Mouse (Mus musculus) adrenal gland, adult 2 months (tissue): Measurements from ENCODE around the gene Il4. TPM values are rescaled to one million over a fixed set of nuclear protein-coding genes. Genes with fewer than 3 reads are reported as not detected.

Experiments
- DNase-seq: peaks from one replicate; pipeline ENCODE4 v3.0.0; 2021
- long read RNA-seq: library from polyadenylated mRNA; stranded (forward); transcript quantifications from one replicate; pipeline ENCODE4 v2.0.0, GENCODE M21; 2021
- polyA plus RNA-seq: library from polyadenylated mRNA; depleted of rRNA; stranded (reverse); fragments of >200 nt; gene quantifications from 2 replicates; pipeline ENCODE4 v1.2.3, GENCODE M21; 2012; rRNA removed
- total RNA-seq, 2 experiments: library from RNA; stranded (reverse); gene quantifications; 2 replicates each; pipeline ENCODE4 v1.2.3; 2021

Gene Il4
- total RNA-seq: not detected
- not detected in 2 replicates for polyA plus RNA-seq
- long read RNA-seq: 0 reads

- no peak for DNase-seq
These were observed at the start of gene Il4 for GRCm38 (mm10) chr11:53618619-53619198. TSS of gene Il4 (minus strand) at chr11:53618669.

DNA sequence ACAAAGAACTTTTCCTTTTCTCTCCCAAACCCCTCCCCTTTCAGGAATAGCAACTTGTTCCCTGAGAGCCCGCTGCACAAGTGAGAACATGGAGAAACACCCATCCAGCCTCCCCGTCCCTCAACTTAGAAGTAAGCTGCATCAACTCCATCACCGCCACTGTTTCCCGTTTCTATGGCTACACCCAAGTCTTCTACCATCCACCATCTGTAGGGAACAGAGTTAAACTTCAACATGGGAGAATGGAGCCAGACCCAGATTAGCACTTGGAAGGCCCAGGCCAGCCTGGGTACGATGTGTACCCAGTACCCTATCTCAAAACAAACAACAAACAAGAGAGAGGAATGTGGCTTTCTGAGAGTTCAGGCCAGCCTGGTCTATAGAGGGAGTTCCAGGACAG is 45.6 kb upstream of the Il4 start:
- DNase-seq: no peak

DNA sequence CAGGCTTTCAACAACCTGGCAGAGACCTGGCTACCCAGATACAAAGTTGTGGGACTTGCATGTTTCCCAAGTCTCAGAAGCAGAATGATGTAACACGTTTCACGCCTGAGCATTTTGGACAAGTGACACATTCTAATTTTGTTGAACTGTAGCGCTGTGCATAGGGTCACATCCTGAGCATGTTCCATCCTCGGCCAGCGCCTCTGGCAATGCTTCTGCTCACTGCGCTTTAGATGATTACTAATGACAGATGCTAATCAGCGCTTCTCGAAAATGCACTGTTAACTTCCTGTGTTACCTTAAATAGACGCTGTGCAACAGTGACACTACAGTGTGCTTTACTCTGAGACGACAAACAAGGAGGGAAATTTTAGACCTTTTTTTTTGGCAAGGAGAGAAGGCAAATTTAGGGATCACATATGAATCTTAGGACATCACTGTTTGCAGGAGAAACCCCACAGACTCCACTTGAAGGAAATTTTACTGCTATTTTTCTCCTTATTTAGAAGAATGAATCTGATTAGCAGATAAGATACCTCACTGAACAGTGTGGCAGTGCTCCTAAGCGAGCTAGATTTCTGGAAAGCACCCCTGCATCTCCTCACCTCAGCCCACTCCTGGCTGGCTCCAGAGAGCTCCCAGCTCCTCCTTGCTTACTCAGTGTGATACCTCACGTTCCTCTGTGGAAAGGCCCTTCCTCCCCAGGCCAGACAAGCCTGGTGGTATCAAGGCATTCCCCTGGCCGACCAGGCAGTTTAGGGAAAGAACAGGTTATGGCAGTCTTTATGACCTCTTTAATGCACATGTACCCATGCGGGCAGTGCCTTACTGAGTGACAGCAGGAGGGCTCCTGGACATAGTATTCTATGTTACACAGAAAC is 44.6 kb upstream of the Il4 start:
- DNase-seq: no peak

- no peak for DNase-seq
These were observed 39.4 kb upstream of the Il4 start for GRCm38 (mm10) chr11:53657828-53658227.

GRCm38 (mm10) chr11:53657381-53657780 is 38.9 kb upstream of the Il4 start:
- DNase-seq: no peak

- peak; percentile 7 for DNase-seq
These were observed 38.2 kb upstream of the Il4 start for GRCm38 (mm10) chr11:53656558-53657202.

- DNase-seq: no peak
These were observed 36.6 kb upstream of the Il4 start for GRCm38 (mm10) chr11:53655043-53655442.

DNA sequence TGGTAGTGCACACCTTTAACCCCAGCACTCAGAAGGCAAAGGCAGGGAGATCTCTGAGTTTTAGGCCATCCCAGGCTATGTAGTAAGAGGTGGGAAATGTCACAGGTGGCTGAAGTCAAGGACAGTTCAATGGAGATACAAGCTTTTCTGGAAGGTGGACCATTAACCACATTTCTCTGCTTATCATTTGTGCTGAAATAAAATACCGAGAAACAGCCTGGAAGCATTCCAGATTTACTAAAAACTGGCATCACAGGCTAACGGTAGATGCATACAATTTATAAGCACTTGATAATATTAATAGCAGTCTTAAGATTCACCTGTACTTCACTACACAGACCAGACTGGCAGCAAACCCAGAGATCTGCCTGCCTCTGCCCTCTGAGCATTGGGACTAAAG is 34.0 kb upstream of the Il4 start:
- no peak for DNase-seq

- DNase-seq: no peak
These were observed 33.0 kb upstream of the Il4 start for GRCm38 (mm10) chr11:53651441-53651840.

GRCm38 (mm10) chr11:53644017-53644416 is 25.5 kb upstream of the Il4 start:
- DNase-seq: no peak

GRCm38 (mm10) chr11:53642744-53643279 is 24.3 kb upstream of the Il4 start:
- no peak for DNase-seq

GRCm38 (mm10) chr11:53637803-53638260 is 19.4 kb upstream of the Il4 start:
- no peak for DNase-seq

DNA sequence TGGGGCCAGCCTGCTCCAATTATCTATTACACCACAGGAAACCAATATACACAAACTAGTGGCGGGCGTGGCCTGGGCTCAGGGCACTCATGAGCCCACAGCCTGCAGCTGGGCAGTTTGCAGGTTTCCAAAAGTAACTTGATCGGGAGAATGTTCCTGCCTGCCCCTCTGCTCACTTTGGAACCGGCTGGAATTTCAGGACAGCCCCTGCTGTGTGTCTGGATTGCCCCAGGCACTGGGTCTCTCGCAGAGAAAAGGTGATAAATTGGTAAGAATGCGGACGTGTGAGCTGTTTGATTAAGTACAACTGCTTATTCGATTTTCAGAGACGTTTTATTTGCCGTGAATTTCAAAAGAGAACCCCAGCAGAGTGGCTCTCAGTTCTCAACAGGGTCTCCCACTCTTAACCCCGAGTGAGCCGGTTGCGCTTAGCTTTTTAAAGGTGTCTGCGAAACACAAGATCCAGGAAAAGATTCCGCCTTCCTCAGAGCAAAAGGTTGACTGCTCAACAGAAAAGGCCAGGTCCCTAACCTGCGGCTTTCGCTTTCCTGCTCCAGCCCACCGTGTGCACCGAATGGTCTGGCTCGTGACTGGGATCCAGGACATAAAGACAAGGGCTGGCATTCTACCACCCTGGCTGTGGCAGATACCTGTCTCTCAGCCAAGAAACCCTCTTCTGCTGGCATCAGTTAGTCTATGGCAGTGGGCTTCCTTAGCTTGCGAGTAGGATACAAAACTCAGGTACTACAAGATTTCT is 18.8 kb upstream of the Il4 start:
- DNase-seq: no peak

DNA sequence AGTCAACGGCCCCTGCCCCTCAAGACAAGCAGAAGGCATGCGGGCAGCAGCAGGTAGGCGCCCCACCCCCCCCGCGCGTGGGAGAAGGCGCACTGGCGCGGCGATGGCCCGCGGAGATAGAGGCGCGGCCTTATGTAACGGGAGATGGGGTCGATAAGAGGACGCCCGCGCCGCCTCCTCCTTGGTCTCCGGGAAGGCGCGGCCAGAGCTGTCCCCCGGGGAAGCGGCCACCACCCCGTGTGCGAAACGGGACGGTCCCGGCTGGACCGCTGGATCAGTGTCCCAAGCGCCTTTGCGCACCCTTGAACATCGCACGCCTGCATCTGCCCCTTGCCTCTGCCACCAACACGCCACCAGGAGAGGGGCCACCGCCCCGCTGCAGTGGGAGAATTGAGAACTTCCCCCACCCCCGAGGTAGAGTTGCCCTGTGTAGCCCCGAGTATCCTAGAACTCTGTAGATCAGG is 17.7 kb upstream of the Il4 start:
- peak; percentile 21 for DNase-seq

GRCm38 (mm10) chr11:53635590-53636182 is 17.2 kb upstream of the Il4 start:
- no peak for DNase-seq

DNA sequence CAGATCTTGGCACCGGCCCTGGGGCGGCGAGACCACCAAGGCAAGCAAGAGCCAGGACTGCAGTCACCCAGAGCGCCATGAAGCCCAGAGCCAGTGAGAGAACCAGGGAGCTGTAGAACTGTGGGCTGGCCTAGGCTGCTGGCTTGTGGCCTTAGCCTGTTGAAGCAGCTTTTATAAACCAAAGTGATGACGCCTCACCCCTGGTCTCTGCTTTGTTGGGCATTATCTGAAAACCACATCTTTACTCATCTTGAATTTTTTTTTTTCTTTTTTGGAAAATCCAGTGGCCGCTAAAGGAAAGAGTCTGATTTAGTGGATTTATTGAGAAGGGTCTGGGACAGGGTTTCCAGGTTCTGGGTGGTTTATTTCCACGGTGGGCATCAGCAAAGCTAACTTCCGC is 16.1 kb upstream of the Il4 start, which contains the start of gene Il13:
Il13 (minus strand) TSS at position 147 of the 400 bp plus-strand sequence.
- no peak for DNase-seq

GRCm38 (mm10) chr11:53633644-53634043 is 15.2 kb upstream of the Il4 start:
- DNase-seq: no peak

- DNase-seq: no peak
These were observed 13.8 kb upstream of the Il4 start for GRCm38 (mm10) chr11:53632122-53632733.

DNA sequence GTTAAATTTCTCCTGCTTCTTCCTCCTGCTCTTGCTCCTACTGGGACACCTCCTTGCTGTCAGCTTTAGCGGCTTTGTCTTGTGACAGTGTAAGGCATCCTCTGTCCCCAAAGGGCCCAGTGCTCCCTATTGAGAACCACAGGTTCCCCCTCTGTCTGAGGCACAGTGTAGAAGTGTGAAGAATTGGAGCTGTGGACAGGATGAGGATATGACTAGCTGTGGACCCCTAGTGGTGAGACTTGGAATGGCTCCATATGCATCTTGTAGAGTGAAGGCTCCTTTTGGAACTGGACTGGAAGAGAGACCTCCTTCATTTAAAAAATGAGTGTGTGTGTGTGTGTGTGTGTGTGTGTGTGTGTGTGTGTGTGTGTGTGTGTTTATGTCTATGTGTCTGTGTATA is 9.4 kb upstream of the Il4 start:
- DNase-seq: peak; percentile 65

GRCm38 (mm10) chr11:53626802-53627373 is 8.4 kb upstream of the Il4 start:
- DNase-seq: no peak
